Mouse (Mus musculus) frontal cortex, adult (tissue): ENCODE results near the gene Sbf2.
"Not testable (repeated sequence)": the region's sequence is repeated elsewhere in the genome, so short reads cannot be mapped to it uniquely, and the experiment has no call there.

Source experiments
- ATAC-seq: cut with Nextera tagmentation; 2 replicates; pipeline ENCODE4 v1.9.2; 2017; ENCODE audit warnings: mild to moderate bottlenecking, moderate library complexity, mixed read lengths; ENCODE audit not compliant: low TSS enrichment

Sbf2 gene

DNA sequence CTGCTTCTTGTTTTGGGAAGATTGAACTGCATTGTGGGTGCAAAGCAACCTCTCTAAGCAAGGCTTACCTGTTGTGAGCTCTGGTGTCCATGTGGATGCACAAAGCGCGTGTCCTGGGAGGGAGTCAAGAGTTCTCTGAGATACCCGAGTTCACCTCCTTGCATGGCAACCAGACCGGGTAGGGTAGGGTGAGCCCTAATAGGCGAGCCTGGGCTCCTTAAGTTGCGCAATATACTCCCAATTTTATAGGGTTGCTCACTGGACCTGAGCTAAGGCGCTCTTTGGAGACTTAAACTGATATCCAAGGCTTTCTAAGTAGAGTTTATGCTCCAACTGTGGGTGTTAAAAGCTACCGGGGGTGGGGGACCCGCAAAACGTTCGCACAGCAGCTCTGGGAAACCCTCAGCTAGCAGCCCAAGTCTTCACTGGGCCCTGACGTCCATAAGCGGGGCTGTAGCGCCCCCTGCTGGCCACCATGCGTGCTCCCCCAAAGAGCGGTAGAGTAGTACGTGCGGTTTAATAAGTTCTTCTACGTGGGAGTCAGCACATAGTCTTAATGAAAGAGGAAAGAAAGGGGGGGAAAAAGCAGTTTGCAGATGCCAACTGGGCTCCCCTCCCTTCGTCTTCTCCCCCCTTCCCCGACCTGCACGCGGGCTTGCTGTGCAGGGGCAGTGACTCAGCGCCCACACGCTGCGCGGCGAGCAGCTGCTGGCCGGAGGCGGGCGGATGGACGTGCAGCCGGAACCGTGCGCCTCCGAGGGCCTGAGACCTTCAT, 15.4 kb upstream of the Sbf2 start:
- peak; percentile 77 for ATAC-seq

GRCm38 (mm10) chr7:110628611-110629354, 14.1 kb upstream of the Sbf2 start:
- no peak for ATAC-seq

GRCm38 (mm10) chr7:110628273-110628600, 13.5 kb upstream of the Sbf2 start:
- no peak for ATAC-seq

DNA sequence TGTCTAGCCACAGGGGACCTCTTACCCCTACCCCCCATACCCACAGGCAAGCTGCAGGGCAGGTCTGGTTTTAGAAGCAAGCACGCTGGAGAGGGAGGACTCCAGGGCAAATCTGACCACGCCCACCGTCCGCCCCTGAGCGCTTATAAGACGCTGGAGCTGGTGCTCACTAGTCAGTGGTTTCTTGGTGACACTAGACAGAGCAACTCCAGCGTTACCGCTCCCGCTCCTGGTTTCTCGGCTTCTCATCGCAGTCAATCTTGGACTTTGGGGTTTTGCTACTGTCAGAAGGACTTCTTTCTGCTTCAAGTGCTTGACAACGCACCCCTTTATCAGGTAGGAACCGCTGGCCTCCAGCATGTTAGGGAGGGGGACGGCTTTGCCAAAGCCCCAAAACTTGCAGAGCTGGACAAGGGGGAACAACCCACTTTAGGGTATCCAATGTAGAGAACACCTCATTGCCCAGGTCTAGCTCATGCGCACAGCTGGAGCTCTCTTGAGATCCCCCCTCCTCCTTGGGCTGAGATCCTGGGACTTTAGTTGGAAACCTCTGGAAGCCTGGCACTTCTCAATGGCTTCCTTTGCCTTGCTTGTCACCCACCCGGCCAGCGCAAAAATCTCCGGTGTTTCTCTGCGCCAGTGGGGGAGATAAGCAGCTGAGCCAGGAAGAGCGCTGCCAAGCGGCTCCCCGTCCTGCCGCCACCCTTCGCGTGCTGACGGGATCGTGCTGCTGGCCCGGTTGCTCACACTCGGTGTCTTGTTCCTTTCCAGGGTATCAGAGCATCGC, 13.0 kb upstream of the Sbf2 start, which contains the start of gene Adm:
Gene Adm (plus strand): TSS at position 176 of the 787 bp plus-strand sequence.
- peak; percentile 41 for ATAC-seq

DNA sequence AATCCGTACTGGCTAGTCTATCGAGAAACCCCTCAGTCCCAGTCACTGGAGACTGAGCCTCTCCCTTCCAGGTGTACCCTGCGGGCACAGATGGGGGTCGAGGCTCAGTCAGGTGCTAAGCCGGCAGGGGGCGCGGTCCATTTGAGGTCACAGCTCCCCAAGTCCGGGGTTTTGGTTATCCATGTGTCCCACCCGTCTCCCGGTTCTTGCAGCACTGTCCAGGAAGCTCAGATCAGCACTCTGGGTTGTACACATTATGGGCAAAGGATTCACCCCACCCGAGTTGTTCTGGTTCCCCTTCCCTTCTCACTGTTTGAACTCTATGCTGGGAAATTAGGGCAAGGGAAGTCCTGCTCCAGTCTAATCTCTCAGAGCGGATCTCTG, 12.4 kb upstream of the Sbf2 start:
- ATAC-seq = no peak

- no peak for ATAC-seq
These were observed 11.7 kb upstream of the Sbf2 start for GRCm38 (mm10) chr7:110626186-110627098.

DNA sequence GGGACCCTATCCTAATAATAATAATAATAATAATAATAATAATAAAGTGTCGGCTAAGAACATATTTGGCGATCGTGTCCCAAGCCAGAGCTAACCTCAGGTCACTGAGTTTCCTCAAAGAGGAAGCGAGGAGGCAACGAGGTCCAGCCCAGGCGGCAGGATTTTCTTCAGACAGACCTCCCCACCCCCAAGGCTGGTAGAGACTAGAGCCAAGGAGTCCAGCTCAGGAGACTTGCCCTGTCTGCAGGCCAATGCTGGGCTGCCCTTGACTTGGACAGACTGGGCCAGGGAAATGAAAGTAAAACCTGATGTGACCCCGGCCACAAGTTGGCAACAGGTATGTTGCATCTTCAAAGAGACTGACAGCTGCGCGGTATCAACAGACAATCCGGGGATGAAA, 10.8 kb upstream of the Sbf2 start:
- no peak for ATAC-seq

GRCm38 (mm10) chr7:110624961-110625360, 10.2 kb upstream of the Sbf2 start:
- no peak for ATAC-seq

DNA sequence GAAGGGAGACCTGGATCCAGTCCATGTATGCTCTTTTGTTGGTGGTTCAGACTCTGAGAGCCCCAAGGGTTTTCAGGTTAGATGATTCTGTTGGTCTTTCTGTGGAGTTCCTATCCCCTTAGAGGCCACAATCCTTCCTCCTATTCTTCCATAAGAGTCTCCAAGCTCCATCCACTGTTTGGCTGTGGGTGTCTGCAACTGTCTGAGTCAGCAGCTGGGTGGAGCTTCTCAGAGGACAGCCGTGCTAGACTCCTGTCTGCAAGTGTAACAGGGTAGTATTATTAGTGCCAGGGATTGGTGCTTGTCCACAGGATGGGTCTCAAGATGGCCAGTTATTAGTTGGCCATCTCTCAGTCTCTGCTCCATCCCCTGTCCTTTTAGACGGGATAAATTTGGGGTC, 9.3 kb upstream of the Sbf2 start:
- no peak for ATAC-seq

DNA sequence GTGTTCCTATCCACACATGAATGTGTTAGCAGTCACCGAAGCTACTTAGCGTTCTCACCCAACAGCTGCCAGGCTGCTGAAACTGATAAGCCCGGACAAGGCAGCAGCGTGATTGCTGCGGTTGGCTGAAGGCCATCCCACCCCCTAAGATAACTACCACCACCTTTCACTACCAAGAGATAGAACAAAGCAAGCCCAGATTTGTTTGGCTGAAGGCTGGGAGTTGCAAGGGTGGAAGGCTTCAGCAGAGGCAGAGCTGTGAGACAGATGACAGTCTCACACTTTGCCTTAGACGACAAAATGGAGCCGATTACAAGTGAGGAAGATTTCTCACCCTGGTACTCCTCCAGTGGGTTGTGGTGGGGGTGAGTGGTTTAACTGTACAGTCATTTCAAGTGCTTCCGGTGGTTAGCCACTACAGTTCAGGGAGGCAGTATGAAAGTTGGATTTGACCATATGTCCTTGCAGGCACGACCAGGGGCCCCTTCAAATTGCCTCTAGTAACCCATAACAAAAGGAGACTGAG, 4.4 kb upstream of the Sbf2 start:
- no peak for ATAC-seq

GRCm38 (mm10) chr7:110615792-110616191, 1.1 kb upstream of the Sbf2 start:
- ATAC-seq = no peak

GRCm38 (mm10) chr7:110615151-110615631, 469 bp upstream of the Sbf2 start:
- peak; percentile 36; the same call in 1 of the 2 replicates for ATAC-seq

- ATAC-seq = peak; percentile 14; the same call in 1 of the 2 replicates
These were observed 1.2 kb downstream of the Sbf2 start for GRCm38 (mm10) chr7:110613381-110614132.

DNA sequence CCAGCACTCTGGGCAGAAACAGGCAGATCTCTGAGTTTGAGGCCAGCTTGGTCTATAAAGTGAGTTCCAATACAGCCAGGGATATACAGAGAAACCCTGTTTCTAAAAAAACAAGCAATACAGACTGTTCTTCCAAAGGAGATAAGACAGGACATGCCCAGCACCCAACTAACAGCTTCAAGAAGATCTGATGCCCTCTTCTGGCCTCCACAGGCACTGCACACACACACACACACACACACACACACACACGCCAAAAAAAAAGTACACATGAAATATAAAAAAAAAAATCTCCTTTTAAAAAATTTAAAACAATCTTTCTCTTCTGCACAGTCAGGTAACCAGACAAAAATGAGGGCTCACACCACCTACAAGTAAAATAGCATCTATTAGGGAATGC, 7.8 kb downstream of the Sbf2 start:
- ATAC-seq = no peak

- no peak for ATAC-seq
These were observed 9.2 kb downstream of the Sbf2 start for GRCm38 (mm10) chr7:110605476-110605875.

DNA sequence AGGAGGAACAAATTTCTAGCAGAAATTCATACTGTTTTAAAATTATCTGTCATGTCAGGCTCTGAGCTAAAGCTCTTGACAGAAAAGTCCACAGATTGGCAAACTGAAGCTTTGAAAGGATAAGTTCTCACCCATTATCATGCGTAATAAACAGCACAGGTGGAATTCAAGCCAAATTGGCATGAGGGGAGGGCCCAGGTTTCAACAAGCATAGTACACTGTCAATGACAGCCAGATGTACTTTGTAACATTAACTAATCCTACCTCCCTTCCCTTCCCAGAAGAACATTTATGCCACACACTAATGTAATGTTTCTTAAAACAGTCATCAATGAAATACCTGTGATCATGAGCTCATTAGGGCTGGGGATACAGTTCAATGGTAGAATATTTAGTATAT, 17.6 kb downstream of the Sbf2 start:
- no peak for ATAC-seq

DNA sequence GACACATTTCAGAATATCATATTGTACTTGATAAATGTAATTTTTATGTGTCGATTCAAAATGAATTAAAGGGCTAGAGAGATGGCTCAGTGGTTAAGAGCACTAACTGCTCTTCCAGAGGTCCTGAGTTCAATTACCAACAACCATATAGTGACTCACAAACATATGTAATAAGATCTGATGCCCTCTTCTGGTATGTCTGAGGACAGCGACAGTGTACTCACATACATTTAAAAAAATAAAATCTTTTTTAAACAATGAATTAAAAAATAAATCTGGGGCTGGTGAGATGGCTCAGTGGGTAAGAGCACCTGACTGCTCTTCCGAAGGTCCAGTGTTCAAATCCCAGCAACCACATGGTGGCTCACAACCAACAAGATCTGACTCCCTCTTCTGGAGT, 20.7 kb downstream of the Sbf2 start:
- not testable (repeated sequence) for ATAC-seq

DNA sequence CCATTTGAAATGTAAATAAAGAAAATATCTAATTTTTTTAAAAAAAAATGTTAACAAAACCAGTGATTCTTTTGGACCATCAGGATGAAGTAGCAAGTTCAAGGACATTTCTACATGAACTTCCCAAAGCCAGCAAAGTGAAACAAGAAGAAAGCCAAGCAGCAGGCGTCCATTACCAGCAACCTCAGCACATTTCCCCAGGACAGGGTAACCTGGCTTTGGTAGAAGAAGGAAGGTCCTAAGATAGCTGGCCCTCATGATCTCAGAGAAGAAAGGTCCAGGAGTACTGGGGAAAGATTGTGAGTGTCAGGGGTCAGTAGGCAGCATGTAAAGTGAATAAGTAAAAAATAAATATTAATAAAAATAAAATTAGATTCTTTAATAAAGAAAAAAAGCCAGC, 27.0 kb downstream of the Sbf2 start:
- no peak for ATAC-seq

GRCm38 (mm10) chr7:110585250-110585649, 29.5 kb downstream of the Sbf2 start:
- ATAC-seq = no peak

- no peak for ATAC-seq
These were observed 30.6 kb downstream of the Sbf2 start for GRCm38 (mm10) chr7:110584159-110584558.
